Mouse (Mus musculus) kidney, embryonic 14.5 days (tissue): ENCODE data around the gene Hist1h2bh. TPM values are rescaled to one million over a fixed set of nuclear protein-coding genes. Genes with fewer than 3 reads are reported as not detected.
"Not testable (repeated sequence)": the region's sequence is repeated elsewhere in the genome, so short reads cannot be mapped to it uniquely, and the experiment has no call there.

ENCODE experiments used
- ATAC-seq: fragments of 200-750 bp; cut with Nextera tagmentation; 2 replicates; pipeline ENCODE4 v1.8.0; 2017; ENCODE audit warnings: moderate number of reproducible peaks, mild to moderate bottlenecking, moderate TSS enrichment, moderate library complexity; ENCODE audit not compliant: low FRiP score, low TSS enrichment
- H3K27ac ChIP-seq: fragments of 300-500 bp; sonication (generic); 2 replicates; pipeline ENCODE4 v1.5.1; 2014; ENCODE audit warnings: low read depth, mild to moderate bottlenecking, low read length, moderate library complexity, mixed read lengths
- H3K27me3 ChIP-seq: fragments of 300-500 bp; sonication (generic); 2 replicates; pipeline ENCODE4 v1.6.1; 2014; ENCODE audit warnings: mild to moderate bottlenecking, low read length; ENCODE audit not compliant: control insufficient read depth, insufficient read depth
- H3K36me3 ChIP-seq: fragments of 300-500 bp; sonication (generic); 2 replicates; pipeline ENCODE4 v1.6.1; 2014; ENCODE audit warnings: low read length, mixed read lengths; ENCODE audit not compliant: control insufficient read depth, insufficient read depth
- H3K4me1 ChIP-seq: fragments of 300-500 bp; sonication (generic); 2 replicates; pipeline ENCODE4 v1.6.1; 2014; ENCODE audit warnings: low read length, mixed read lengths; ENCODE audit not compliant: control insufficient read depth, insufficient read depth
- H3K4me2 ChIP-seq: fragments of 300-500 bp; sonication (generic); replicated peaks from 2 replicates; pipeline ENCODE4 v1.6.1; 2014; ENCODE audit warnings: low read depth, mild to moderate bottlenecking, low read length
- H3K4me3 ChIP-seq: fragments of 300-500 bp; sonication (generic); 2 replicates; pipeline ENCODE4 v1.5.1; 2014; ENCODE audit warnings: mild to moderate bottlenecking, low read length
- H3K9ac ChIP-seq: fragments of 300-500 bp; sonication (generic); 2 replicates; pipeline ENCODE4 v1.6.1; 2014; ENCODE audit warnings: low read depth, mild to moderate bottlenecking, low read length, moderate library complexity
- H3K9me3 ChIP-seq: fragments of 300-500 bp; sonication (generic); 2 replicates; pipeline ENCODE4 v1.6.1; 2016; ENCODE audit warnings: low read length; ENCODE audit not compliant: control insufficient read depth
- WGBS: fragments of 180-500 bp; shearing (Covaris S2); extraction: QIAGEN DNeasy Blood & Tissue Kit; methylation state at CpG from one replicate; pipeline ENCODE4 v1.1.7; 2014; 5-methylcytosine and 5-hydroxymethylcytosine counted together
- polyA plus RNA-seq: library from polyadenylated mRNA; unstranded; fragments of >200 nt; fragmentation: Nextera tagmentation; extraction: Ambion mirVana; gene quantifications from 2 replicates; pipeline ENCODE4 v1.2.1, GENCODE M21; 2014

Hist1h2bh gene
- 1.4 and 2.9 TPM in 2 replicates for polyA plus RNA-seq

GRCm38 (mm10) chr13:23542999-23543607, at the start of gene Hist1h2bh:
Gene Hist1h2bh (minus strand): TSS chr13:23543392.
- peak; percentile 96 for ATAC-seq
- H3K36me3 ChIP-seq, H3K27me3 ChIP-seq, H3K4me1 ChIP-seq, H3K9me3 ChIP-seq: not testable (repeated sequence)
- Histone ChIP-seq H3K4me3 (peak within 1 kb of the TSS; percentile 46), H3K9ac (peak within 1 kb of the TSS; percentile 69), H3K4me2 (peak within 1 kb of the TSS; percentile 76), H3K27ac (peak within 1 kb of the TSS; percentile 97)
- under 1% methylated on average over 24 of the region's 42 CpGs for WGBS

- no peak for ATAC-seq
- H3K9ac ChIP-seq = no peak overlapping the region
These were observed 49.4 kb upstream of the Hist1h2bh start for GRCm38 (mm10) chr13:23592614-23593013.

GRCm38 (mm10) chr13:23591886-23592285, 48.7 kb upstream of the Hist1h2bh start:
- 85% methylated on average over 7 of the region's 7 CpGs for WGBS
- not testable (repeated sequence) for H3K27ac ChIP-seq, ATAC-seq, H3K9ac ChIP-seq, H3K27me3 ChIP-seq, H3K36me3 ChIP-seq, H3K4me1 ChIP-seq, H3K9me3 ChIP-seq, H3K4me2 ChIP-seq, H3K4me3 ChIP-seq

More at GRCm38 (mm10) chr13:23592614-23593013, 49.4 kb upstream of the Hist1h2bh start:
- peak overlapping the region; percentile 80 for H3K27ac ChIP-seq
- H3K9me3 ChIP-seq = no peaks in the 10 kb centered on the region
- H3K4me2 ChIP-seq = no peak overlapping the region
- no peaks in the 10 kb centered on the region for H3K27me3 ChIP-seq
- H3K4me1 ChIP-seq = no peaks in the 10 kb centered on the region
- no peak overlapping the region for H3K4me3 ChIP-seq
- WGBS = 72% methylated on average over 7 of the region's 7 CpGs
- H3K36me3 ChIP-seq = no peaks in the 10 kb centered on the region

- no peak overlapping the region for H3K9ac ChIP-seq
- H3K27ac ChIP-seq = no peak overlapping the region
- no peak overlapping the region for H3K4me3 ChIP-seq
- no peak for ATAC-seq
- no peaks in the 10 kb centered on the region for H3K9me3 ChIP-seq
- WGBS = 98% methylated on average over 7 of the region's 7 CpGs
- no peaks in the 10 kb centered on the region for H3K27me3 ChIP-seq
- H3K4me1 ChIP-seq = no peaks in the 10 kb centered on the region
- H3K4me2 ChIP-seq = no peak overlapping the region
- no peaks in the 10 kb centered on the region for H3K36me3 ChIP-seq
These were observed 48.0 kb upstream of the Hist1h2bh start for GRCm38 (mm10) chr13:23591206-23591605.

- H3K36me3 ChIP-seq = no peaks in the 10 kb centered on the region
- H3K27ac ChIP-seq = peak overlapping the region; percentile 98
- no peaks in the 10 kb centered on the region for H3K27me3 ChIP-seq
- peak overlapping the region; percentile 33; the same call in 1 of the 2 replicates for H3K4me3 ChIP-seq
- H3K4me1 ChIP-seq = peaks cover 12% of the 10 kb centered on the region
- peak overlapping the region; percentile 59 for H3K4me2 ChIP-seq
- peak overlapping the region; percentile 63 for H3K9ac ChIP-seq
- ATAC-seq = no peak
- no peaks in the 10 kb centered on the region for H3K9me3 ChIP-seq
- WGBS = 3% methylated on average over 1 of the region's 1 CpGs
These were observed 43.7 kb upstream of the Hist1h2bh start for GRCm38 (mm10) chr13:23586940-23587225.

GRCm38 (mm10) chr13:23586099-23586939, 43.1 kb upstream of the Hist1h2bh start:
- Histone ChIP-seq H3K36me3 (no peaks in the 10 kb centered on the region), H3K9ac (peak overlapping the region; percentile 63), H3K4me3 (peak overlapping the region; percentile 44), H3K9me3 (no peaks in the 10 kb centered on the region), H3K27me3 (no peaks in the 10 kb centered on the region), H3K27ac (peak overlapping the region; percentile 98), H3K4me1 (peaks cover 12% of the 10 kb centered on the region), H3K4me2 (peak overlapping the region; percentile 59)
- no peak for ATAC-seq
- WGBS = 2% methylated on average over 22 of the region's 22 CpGs

GRCm38 (mm10) chr13:23585442-23586098, 42.4 kb upstream of the Hist1h2bh start:
- peak overlapping the region; percentile 44 for H3K4me3 ChIP-seq
- WGBS = under 1% methylated on average over 19 of the region's 36 CpGs
- peak overlapping the region; percentile 71 for H3K9ac ChIP-seq
- peak; percentile 87 for ATAC-seq
- peak overlapping the region; percentile 60 for H3K4me2 ChIP-seq
- H3K4me1 ChIP-seq = peaks cover 17% of the 10 kb centered on the region
- H3K9me3 ChIP-seq, H3K27me3 ChIP-seq, H3K36me3 ChIP-seq: not testable (repeated sequence)
- H3K27ac ChIP-seq = peak overlapping the region; percentile 93

GRCm38 (mm10) chr13:23585029-23585441, 41.8 kb upstream of the Hist1h2bh start:
- no peaks in the 10 kb centered on the region for H3K9me3 ChIP-seq
- H3K4me3 ChIP-seq = peak overlapping the region; percentile 44
- H3K36me3 ChIP-seq = no peaks in the 10 kb centered on the region
- H3K4me2 ChIP-seq = peak overlapping the region; percentile 60
- H3K27ac ChIP-seq = peak overlapping the region; percentile 93
- H3K4me1 ChIP-seq = peaks cover 17% of the 10 kb centered on the region
- WGBS = under 1% methylated on average over 21 of the region's 21 CpGs
- no peak for ATAC-seq
- H3K27me3 ChIP-seq = no peaks in the 10 kb centered on the region
- peak overlapping the region; percentile 71 for H3K9ac ChIP-seq

GRCm38 (mm10) chr13:23584331-23584730, 41.1 kb upstream of the Hist1h2bh start:
- peak overlapping the region; percentile 71 for H3K9ac ChIP-seq
- ATAC-seq = no peak

More at GRCm38 (mm10) chr13:23584331-23584730, 41.1 kb upstream of the Hist1h2bh start:
- Histone ChIP-seq H3K4me1 (peaks cover 17% of the 10 kb centered on the region), H3K4me2 (peak overlapping the region; percentile 60), H3K36me3 (no peaks in the 10 kb centered on the region), H3K9me3 (no peaks in the 10 kb centered on the region), H3K27me3 (no peaks in the 10 kb centered on the region), H3K27ac (peak overlapping the region; percentile 93), H3K4me3 (peak overlapping the region; percentile 44)
